Mouse (Mus musculus): ENCODE results near the gene Nr1h2.

Nr1h2 gene

GRCm38 (mm10) chr7:44529518-44529917 is 24.2 kb downstream of the Nr1h2 start:
- no peak for DNase-seq (ENCODE audit: low spot score)

- DNase-seq (ENCODE audit: low spot score), result peak; percentile 75
Observed at GRCm38 (mm10) chr7:44527483-44528398, 26.0 kb downstream of the Nr1h2 start.

- no peak for DNase-seq (ENCODE audit: low spot score)
Observed at GRCm38 (mm10) chr7:44526414-44527154, 27.2 kb downstream of the Nr1h2 start.

DNA sequence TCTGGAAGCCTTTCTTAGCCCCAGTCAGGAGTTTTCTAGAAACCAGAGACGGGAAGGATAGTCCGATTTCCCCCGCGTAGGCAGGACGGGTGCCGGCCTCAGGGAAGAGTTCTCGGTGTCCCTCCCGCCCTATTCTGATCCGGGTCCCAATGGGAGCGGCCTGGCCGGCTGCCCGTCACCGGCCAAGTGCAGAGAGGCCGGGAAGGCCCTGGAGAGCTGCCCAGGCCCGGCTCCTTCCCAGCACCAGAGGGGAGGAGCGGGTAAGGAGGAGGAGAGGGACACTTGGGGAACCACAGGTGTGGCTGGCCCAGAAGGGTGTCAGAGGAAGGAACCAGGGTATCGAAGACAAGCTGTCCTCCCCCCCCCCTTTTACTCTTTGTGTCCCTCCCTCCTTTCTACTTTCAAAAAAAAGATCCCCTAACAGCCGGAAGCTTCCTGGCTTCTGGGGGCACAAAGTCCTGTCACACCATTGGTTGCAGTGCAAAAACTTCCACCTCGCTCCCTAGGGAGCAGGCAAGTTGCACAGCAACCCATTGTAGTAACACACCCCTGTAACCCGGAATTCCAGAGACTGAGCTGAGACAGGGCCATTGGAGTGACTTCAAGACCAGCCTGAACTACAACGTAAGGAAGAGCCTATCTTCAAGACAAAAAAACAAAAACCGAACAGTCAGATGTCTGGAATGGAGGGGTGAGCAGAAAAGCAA is 28.5 kb downstream of the Nr1h2 start:
- no peak for DNase-seq (ENCODE audit: low spot score)

DNA sequence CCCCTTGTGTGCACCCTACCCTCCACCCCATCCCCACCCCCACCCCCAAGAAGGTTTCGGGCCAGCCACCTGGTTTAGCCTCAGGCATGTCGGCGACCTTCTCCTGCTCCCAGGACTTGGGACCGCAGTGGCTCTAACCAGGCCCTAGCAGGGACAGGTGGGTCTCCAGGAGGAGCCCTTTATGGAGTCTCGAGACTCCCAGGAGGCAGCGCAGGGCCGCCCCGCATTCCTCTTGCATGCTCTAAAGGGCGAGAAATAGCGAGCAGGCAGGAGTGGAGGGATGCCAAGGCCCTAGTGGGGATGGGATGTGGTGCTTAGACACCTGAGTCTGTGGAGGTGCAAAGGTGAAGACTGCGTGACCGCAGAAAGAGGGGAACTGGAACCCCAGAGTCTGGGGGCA is 29.2 kb downstream of the Nr1h2 start, which contains the start of gene Mybpc2:
Gene Mybpc2 (minus strand): TSS at position 155 of the 400 bp plus-strand sequence.
- no peak for DNase-seq (ENCODE audit: low spot score)

DNA sequence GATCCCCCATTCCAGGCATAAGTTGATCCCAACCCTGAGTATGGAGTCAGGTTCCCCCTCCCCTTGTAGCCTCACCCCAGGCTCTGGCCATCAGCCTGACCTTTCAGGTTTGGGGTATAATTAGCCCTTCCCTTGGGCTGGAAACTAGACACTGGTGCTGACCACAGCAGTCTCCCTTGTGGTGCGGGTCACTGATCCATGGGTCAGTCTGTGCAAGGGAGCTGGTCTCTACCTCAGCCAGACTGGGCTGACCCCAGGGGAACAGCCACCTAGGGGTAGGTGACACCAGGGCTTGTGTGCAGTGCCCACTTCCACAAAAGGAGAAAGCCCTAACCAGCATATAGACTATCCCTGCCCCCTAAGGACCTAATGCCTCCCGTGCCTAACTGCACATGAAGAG is 30.7 kb downstream of the Nr1h2 start:
- DNase-seq (ENCODE audit: low spot score), result no peak

GRCm38 (mm10) chr7:44521710-44522109 is 32.0 kb downstream of the Nr1h2 start:
- no peak for DNase-seq (ENCODE audit: low spot score)

- DNase-seq (ENCODE audit: low spot score), result no peak
Observed at GRCm38 (mm10) chr7:44520990-44521389, 32.8 kb downstream of the Nr1h2 start.

- peak; percentile 24 for DNase-seq (ENCODE audit: low spot score)
Observed at GRCm38 (mm10) chr7:44519240-44519913, 34.4 kb downstream of the Nr1h2 start.

GRCm38 (mm10) chr7:44507491-44507890 is 46.3 kb downstream of the Nr1h2 start:
- DNase-seq (ENCODE audit: low spot score), result no peak

- peak; percentile 73 for DNase-seq (ENCODE audit: low spot score)
Observed at GRCm38 (mm10) chr7:44501563-44502115, 52.1 kb downstream of the Nr1h2 start.

GRCm38 (mm10) chr7:44500046-44500445 is 53.7 kb downstream of the Nr1h2 start:
- no peak for DNase-seq (ENCODE audit: low spot score)

Measured in c-Kit-positive CD71-positive TER-119-positive erythroid progenitor cells, embryonic 14.5 days (primary cell).